Comparison of ENCODE assay signal across 10 mouse cellular contexts in the genomic region with DNA sequence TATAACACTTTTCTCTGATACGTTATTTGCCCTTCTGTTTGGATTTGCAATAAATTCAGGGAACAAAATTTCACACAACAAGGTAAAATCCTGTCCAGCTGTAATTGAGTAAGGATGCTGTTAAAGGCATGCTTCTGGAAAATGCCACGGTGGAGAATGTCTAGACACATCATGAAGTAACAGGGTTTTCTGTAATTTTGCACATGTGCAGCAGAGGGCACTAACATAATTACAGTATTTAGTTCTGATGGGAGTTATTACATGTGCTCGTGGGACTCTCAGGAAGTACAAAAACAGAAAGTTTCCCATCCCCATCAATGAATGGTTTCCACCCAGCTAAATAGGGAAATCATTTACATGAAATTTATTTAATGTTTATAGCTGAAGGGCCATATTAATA. TPM values are rescaled to one million over a fixed set of nuclear protein-coding genes. Genes with fewer than 3 reads are reported as not detected.
A peak's percentile ranks its signal among the peaks of the same experiment; 100 is the strongest.
DNase-seq lines count a peak whose midpoint lies in the region; ATAC-seq lines count a peak whose summit lies in the region.
"Had no signal": no experiment of that assay in that cellular context is flagged by ENCODE, and none has a peak within 500 bp of the region (broad histone marks: within the 10 kb centered on the region; RNA-seq: fewer than 3 reads in every experiment).

No protein-coding gene starts in this region.

- no peak overlapping the region for H3K27ac ChIP-seq in embryonic facial prominence, embryonic 11.5 days (replicated peaks; ENCODE audit: low read depth, low read length)
- no peak overlapping the region for H3K27ac ChIP-seq in embryonic facial prominence, embryonic 10.5 days (replicated peaks)
- H3K27ac ChIP-seq in midbrain, embryonic 14.5 days (replicated peaks; ENCODE audit: low read depth, low read length), result no peak overlapping the region
- H3K27ac ChIP-seq in midbrain, embryonic 13.5 days, result no peak overlapping the region
- H3K27ac ChIP-seq: embryonic facial prominence, embryonic 15.5 days; limb, embryonic 13.5 days had no signal

- H3K27me3 ChIP-seq in embryonic facial prominence, embryonic 11.5 days (ENCODE audit: control insufficient read depth, insufficient read depth, low read length), result no peaks in the 10 kb centered on the region
- H3K27me3 ChIP-seq in embryonic facial prominence, embryonic 10.5 days (replicated peaks; ENCODE audit: low read depth, poor library complexity, severe bottlenecking), result no peaks in the 10 kb centered on the region
- no peaks in the 10 kb centered on the region for H3K27me3 ChIP-seq in midbrain, embryonic 14.5 days (ENCODE audit: control insufficient read depth, insufficient read depth, low read length)
- H3K27me3 ChIP-seq in midbrain, embryonic 13.5 days, result no peaks in the 10 kb centered on the region
- H3K27me3 ChIP-seq: embryonic facial prominence, embryonic 15.5 days; limb, embryonic 13.5 days had no signal

- no peaks in the 10 kb centered on the region for H3K36me3 ChIP-seq in embryonic facial prominence, embryonic 11.5 days (replicated peaks; ENCODE audit: control insufficient read depth, insufficient read depth, low read depth, low read length)
- H3K36me3 ChIP-seq in embryonic facial prominence, embryonic 10.5 days (replicated peaks), result no peaks in the 10 kb centered on the region
- no peaks in the 10 kb centered on the region for H3K36me3 ChIP-seq in midbrain, embryonic 14.5 days (ENCODE audit: control insufficient read depth, insufficient read depth, low read length)
- no peaks in the 10 kb centered on the region for H3K36me3 ChIP-seq in midbrain, embryonic 13.5 days
- H3K36me3 ChIP-seq: embryonic facial prominence, embryonic 15.5 days; limb, embryonic 13.5 days had no signal

- peak; percentile 73 for DNase-seq in embryonic facial prominence, embryonic 11.5 days (ENCODE audit: low spot score)
- no peak for DNase-seq in embryonic facial prominence, embryonic 10.5 days (ENCODE audit: low spot score)
- peak; percentile 78 for DNase-seq in midbrain, embryonic 14.5 days
- peak; percentile 63 for DNase-seq in kidney, postnatal 14 days
- no peak for DNase-seq in ovary, postnatal 36 days (ENCODE audit: low spot score)

- no peak for ATAC-seq in embryonic facial prominence, embryonic 11.5 days (replicated peaks; ENCODE audit: insufficient number of reproducible peaks, low FRiP score, low TSS enrichment, low read depth)
- ATAC-seq in midbrain, embryonic 14.5 days (ENCODE audit: low FRiP score, low TSS enrichment), result no peak
- ATAC-seq in midbrain, embryonic 13.5 days, result no peak
- ATAC-seq in common myeloid progenitor, adult 5-6 weeks (replicated peaks; ENCODE audit: low read depth, poor library complexity, severe bottlenecking), result peak; percentile 97
- ATAC-seq in megakaryocyte-erythroid progenitor cell, adult 5-6 weeks (replicated peaks; ENCODE audit: low FRiP score, low TSS enrichment, poor library complexity, severe bottlenecking), result peak; percentile 87

- H3K4me2 ChIP-seq in embryonic facial prominence, embryonic 11.5 days (ENCODE audit: low read depth, low read length), result no peak overlapping the region
- H3K4me2 ChIP-seq in midbrain, embryonic 14.5 days (ENCODE audit: low read length), result no peak overlapping the region
- no peak overlapping the region for H3K4me2 ChIP-seq in midbrain, embryonic 13.5 days (replicated peaks)
- H3K4me2 ChIP-seq: embryonic facial prominence, embryonic 15.5 days; limb, embryonic 13.5 days had no signal

- H3K9me3 ChIP-seq in embryonic facial prominence, embryonic 11.5 days (replicated peaks; ENCODE audit: control insufficient read depth, low read length), result no peaks in the 10 kb centered on the region
- no peaks in the 10 kb centered on the region for H3K9me3 ChIP-seq in embryonic facial prominence, embryonic 10.5 days
- H3K9me3 ChIP-seq in midbrain, embryonic 14.5 days (ENCODE audit: control insufficient read depth, low read length), result no peaks in the 10 kb centered on the region
- no peaks in the 10 kb centered on the region for H3K9me3 ChIP-seq in midbrain, embryonic 13.5 days
- H3K9me3 ChIP-seq: embryonic facial prominence, embryonic 15.5 days had no signal

- WGBS in embryonic facial prominence, embryonic 11.5 days, result 42% methylated on average over 3 of the region's 3 CpGs
- WGBS in embryonic facial prominence, embryonic 10.5 days, result 60% methylated on average over 3 of the region's 3 CpGs
- WGBS in midbrain, embryonic 14.5 days, result 51% methylated on average over 3 of the region's 3 CpGs
- 49% methylated on average over 3 of the region's 3 CpGs for WGBS in midbrain, embryonic 13.5 days

- H3K4me1 ChIP-seq in embryonic facial prominence, embryonic 11.5 days (ENCODE audit: control insufficient read depth, insufficient read depth, low read length), result no peaks in the 10 kb centered on the region
- H3K4me1 ChIP-seq in embryonic facial prominence, embryonic 10.5 days, result no peaks in the 10 kb centered on the region
- no peaks in the 10 kb centered on the region for H3K4me1 ChIP-seq in midbrain, embryonic 14.5 days (ENCODE audit: control insufficient read depth, insufficient read depth, low read length)
- no peaks in the 10 kb centered on the region for H3K4me1 ChIP-seq in midbrain, embryonic 13.5 days (replicated peaks)
- H3K4me1 ChIP-seq: embryonic facial prominence, embryonic 15.5 days; limb, embryonic 13.5 days had no signal

- H3K4me3 ChIP-seq in embryonic facial prominence, embryonic 11.5 days (ENCODE audit: low read depth, low read length), result no peak overlapping the region
- H3K4me3 ChIP-seq in embryonic facial prominence, embryonic 10.5 days, result no peak overlapping the region
- no peak overlapping the region for H3K4me3 ChIP-seq in midbrain, embryonic 14.5 days (replicated peaks; ENCODE audit: low read depth, low read length)
- no peak overlapping the region for H3K4me3 ChIP-seq in midbrain, embryonic 13.5 days (replicated peaks)
- H3K4me3 ChIP-seq: embryonic facial prominence, embryonic 15.5 days; limb, embryonic 13.5 days had no signal

- H3K9ac ChIP-seq in embryonic facial prominence, embryonic 11.5 days (replicated peaks; ENCODE audit: low read length), result no peak overlapping the region
- no peak overlapping the region for H3K9ac ChIP-seq in midbrain, embryonic 14.5 days (replicated peaks; ENCODE audit: low read length)
- no peak overlapping the region for H3K9ac ChIP-seq in midbrain, embryonic 13.5 days (replicated peaks)
- H3K9ac ChIP-seq: embryonic facial prominence, embryonic 15.5 days; limb, embryonic 13.5 days had no signal

RNA-seq across cellular contexts. Expression of gene Cntln, which starts 7.8 kb away (rescaled TPM):
- 12.4 and 13.7 TPM in 2 replicates for polyA plus RNA-seq in embryonic facial prominence, embryonic 11.5 days (2014; fragmentation: Nextera tagmentation; extraction: Ambion mirVana)
- polyA plus RNA-seq in embryonic facial prominence, embryonic 10.5 days (2016; fragmentation: Nextera tagmentation; extraction: Ambion mirVana), result 5.8 and 6.5 TPM in 2 replicates
- 5.9 and 6.5 TPM in 2 replicates for polyA plus RNA-seq in midbrain, embryonic 14.5 days (2014; fragmentation: Nextera tagmentation; extraction: Ambion mirVana)
- polyA plus RNA-seq in midbrain, embryonic 13.5 days (2015; fragmentation: Nextera tagmentation; extraction: Ambion mirVana), result 6.3 TPM in 2 replicates
- 50.3 and 62.0 TPM in 2 replicates for total RNA-seq in common myeloid progenitor, adult 5-6 weeks (2017)
- 12.4 and 19.9 TPM in 2 replicates for total RNA-seq in megakaryocyte-erythroid progenitor cell, adult 5-6 weeks (2014; fragmentation: Nextera tagmentation)
- total RNA-seq in megakaryocyte-erythroid progenitor cell, adult 5-6 weeks (2017), result 28.9 and 43.5 TPM in 2 replicates

Comparison
In these comparisons a context has a peak if more than half of its experiments do, and no peak if none do; other contexts are left out.
1. DNase-seq: peak in embryonic facial prominence, embryonic 11.5 days (single experiment), midbrain, embryonic 14.5 days (single experiment) and kidney, postnatal 14 days (single experiment); none in embryonic facial prominence, embryonic 10.5 days (single experiment) and ovary, postnatal 36 days (single experiment).
2. ATAC-seq: peak in common myeloid progenitor, adult 5-6 weeks (single experiment) and megakaryocyte-erythroid progenitor cell, adult 5-6 weeks (single experiment); none in embryonic facial prominence, embryonic 11.5 days (single experiment), midbrain, embryonic 14.5 days (single experiment) and midbrain, embryonic 13.5 days (single experiment).